Mouse (Mus musculus) embryonic facial prominence, embryonic 14.5 days (tissue): ENCODE data around the gene Crat. TPM values are rescaled to one million over a fixed set of nuclear protein-coding genes. Genes with fewer than 3 reads are reported as not detected.

ENCODE experiments used
- ATAC-seq: fragments of 200-750 bp; cut with Nextera tagmentation; 2 replicates; pipeline ENCODE4 v1.8.0; 2017; ENCODE audit warnings: low read depth, moderate number of reproducible peaks, moderate TSS enrichment
- DNase-seq: peaks from one replicate; pipeline ENCODE4 v3.0.0-alpha.2; 2015; ENCODE audit warnings: low spot score
- H3K27ac ChIP-seq: fragments of 300-500 bp; sonication (generic); replicated peaks from 2 replicates; pipeline ENCODE4 v1.5.1; 2014; ENCODE audit warnings: low read depth, mild to moderate bottlenecking, low read length, moderate library complexity
- H3K27me3 ChIP-seq: fragments of 300-500 bp; sonication (generic); replicated peaks from 2 replicates; pipeline ENCODE4 v1.6.1; 2014; ENCODE audit warnings: low read length; ENCODE audit not compliant: control insufficient read depth, insufficient read depth
- H3K36me3 ChIP-seq: fragments of 300-500 bp; sonication (generic); 2 replicates; pipeline ENCODE4 v1.6.1; 2014; ENCODE audit warnings: low read length, mixed read lengths; ENCODE audit not compliant: control insufficient read depth, insufficient read depth
- H3K4me1 ChIP-seq: fragments of 300-500 bp; sonication (generic); 2 replicates; pipeline ENCODE4 v1.6.1; 2014; ENCODE audit warnings: antibody characterized with exemption, low read length; ENCODE audit not compliant: control insufficient read depth, insufficient read depth
- H3K4me2 ChIP-seq: fragments of 300-500 bp; sonication (generic); 2 replicates; pipeline ENCODE4 v1.6.1; 2014; ENCODE audit warnings: low read depth, mild to moderate bottlenecking, low read length, moderate library complexity, mixed read lengths
- H3K4me3 ChIP-seq: fragments of 300-500 bp; sonication (generic); 2 replicates; pipeline ENCODE4 v1.5.1; 2014; ENCODE audit warnings: low read depth, mild to moderate bottlenecking, low read length
- H3K9ac ChIP-seq: fragments of 300-500 bp; sonication (generic); 2 replicates; pipeline ENCODE4 v1.6.1; 2014; ENCODE audit warnings: low read depth, mild to moderate bottlenecking, low read length, moderate library complexity, mixed read lengths
- H3K9me3 ChIP-seq: fragments of 300-500 bp; sonication (generic); 2 replicates; pipeline ENCODE4 v1.6.1; 2016; ENCODE audit warnings: low read length; ENCODE audit not compliant: control insufficient read depth
- WGBS: fragments of 180-500 bp; shearing (Covaris S2); extraction: QIAGEN DNeasy Blood & Tissue Kit; methylation state at CpG from one replicate; pipeline ENCODE4 v1.1.7; 2014; 5-methylcytosine and 5-hydroxymethylcytosine counted together
- polyA plus RNA-seq: library from polyadenylated mRNA; unstranded; fragments of >200 nt; fragmentation: Nextera tagmentation; extraction: Ambion mirVana; gene quantifications from 2 replicates; pipeline ENCODE4 v1.2.1, GENCODE M21; 2014

Gene Crat
- polyA plus RNA-seq: 43.5 and 46.9 TPM in 2 replicates

DNA sequence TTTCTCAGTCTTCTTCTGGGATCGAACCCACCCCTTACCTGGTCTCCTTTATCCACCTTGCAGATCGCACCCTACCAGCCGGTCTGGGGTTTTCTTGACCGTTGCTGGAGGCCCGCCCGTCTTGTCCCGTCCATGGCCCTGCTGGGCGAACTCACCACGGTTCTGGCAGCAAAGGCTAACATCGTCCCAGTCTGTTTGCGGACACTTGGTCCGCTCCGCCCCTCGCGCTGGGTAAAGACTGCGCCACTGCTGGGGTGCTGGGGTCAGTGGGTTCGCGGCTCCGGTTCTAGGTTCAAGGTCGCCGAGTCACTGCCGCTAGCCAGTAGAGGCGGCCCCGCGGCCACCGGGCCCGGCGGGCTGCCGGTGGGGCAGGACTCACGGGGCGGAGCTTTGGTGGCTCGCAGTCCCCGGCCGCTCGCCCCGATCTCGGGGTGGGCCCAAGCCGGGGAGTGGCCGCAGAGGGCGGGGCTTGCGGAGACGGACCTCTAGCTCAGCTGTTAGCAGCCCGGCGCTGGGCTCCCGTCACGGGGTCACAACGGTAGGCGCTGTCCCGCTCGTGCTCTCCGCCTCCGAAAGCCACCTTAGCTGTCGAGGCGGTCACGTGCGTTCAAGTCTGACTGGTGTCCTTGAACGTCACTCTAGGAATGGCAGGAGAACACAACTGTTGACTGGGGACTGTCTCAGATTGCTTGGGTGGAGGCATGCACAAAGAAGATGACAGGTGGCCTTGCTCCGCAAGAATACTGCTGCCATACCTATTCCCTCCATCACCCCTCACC is at the start of gene Crat:
Gene Crat (minus strand): TSS at position 657 of the 779 bp plus-strand sequence.
- peak; percentile 88 for ATAC-seq

DNA sequence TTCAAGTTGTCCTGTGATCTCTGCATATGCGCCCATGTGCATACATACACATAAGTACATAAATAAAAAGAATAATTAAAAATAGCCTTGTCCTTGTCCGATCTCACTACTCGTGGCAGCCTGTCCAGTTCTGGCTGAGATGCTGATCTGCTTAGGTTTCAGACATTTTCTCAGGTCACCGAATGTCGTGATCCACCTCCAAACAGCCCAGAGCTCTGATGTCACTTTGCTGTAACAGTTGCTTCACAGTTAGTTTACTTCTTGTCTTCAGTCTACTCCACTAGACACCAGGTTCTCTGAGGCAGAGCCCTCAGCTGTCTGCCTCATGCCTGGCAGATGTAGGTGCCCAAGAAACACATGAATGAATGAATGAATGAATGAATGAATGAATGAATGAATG is 48.8 kb upstream of the Crat start:
- Histone ChIP-seq H3K27ac (peak overlapping the region; percentile 68), H3K36me3 (no peaks in the 10 kb centered on the region), H3K4me2 (peak overlapping the region; percentile 52), H3K9ac (peak overlapping the region; percentile 22; the same call in 1 of the 2 replicates), H3K9me3 (no peaks in the 10 kb centered on the region), H3K27me3 (no peaks in the 10 kb centered on the region), H3K4me1 (peaks cover 22% of the 10 kb centered on the region), H3K4me3 (peak overlapping the region; percentile 25)
- ATAC-seq: no peak
- WGBS: 58% methylated on average over 5 of the region's 5 CpGs
- no peak for DNase-seq

More for the DNA sequence above, at the start of gene Crat:
- peaks cover 25% of the 10 kb centered on the region for H3K4me1 ChIP-seq
- H3K9ac ChIP-seq: peak within 1 kb of the TSS; percentile 96
- H3K27ac ChIP-seq: peak within 1 kb of the TSS; percentile 98
- H3K27me3 ChIP-seq: no peaks in the 10 kb centered on the region
- H3K4me2 ChIP-seq: peak within 1 kb of the TSS; percentile 92
- DNase-seq: peak; percentile 92
- no peaks in the 10 kb centered on the region for H3K36me3 ChIP-seq
- H3K9me3 ChIP-seq: no peaks in the 10 kb centered on the region
- peak within 1 kb of the TSS; percentile 92 for H3K4me3 ChIP-seq
- 1% methylated on average over 53 of the region's 58 CpGs for WGBS

DNA sequence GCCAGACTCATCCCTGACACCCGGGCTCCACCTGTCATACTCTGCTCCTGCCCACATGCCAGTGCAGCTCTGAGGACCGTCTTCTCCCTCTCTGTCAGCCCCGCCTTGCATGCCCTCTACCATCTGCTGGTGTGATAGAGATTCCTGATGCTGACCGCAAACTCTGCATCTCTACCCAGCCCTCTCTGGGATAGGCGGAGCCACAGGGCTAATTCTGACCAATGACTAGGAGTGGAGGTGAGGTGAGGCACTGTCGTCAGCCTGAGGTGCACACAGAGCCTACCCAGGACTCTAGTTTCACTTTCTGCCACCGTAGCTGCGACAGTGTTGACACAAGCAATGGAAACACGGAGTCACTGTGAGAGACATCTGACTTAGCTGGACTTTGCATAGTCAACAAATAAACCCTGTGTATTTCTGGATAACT is 48.3 kb upstream of the Crat start:
- Histone ChIP-seq H3K9me3 (no peaks in the 10 kb centered on the region), H3K27ac (peak overlapping the region; percentile 68), H3K4me2 (peak overlapping the region; percentile 52), H3K36me3 (0 out of 2 replicates have a peak, but pooled peaks cover 4% of the 10 kb centered on the region), H3K4me3 (peak overlapping the region; percentile 25), H3K9ac (peak overlapping the region; percentile 22), H3K27me3 (no peaks in the 10 kb centered on the region), H3K4me1 (peaks cover 18% of the 10 kb centered on the region)
- peak; percentile 91 for ATAC-seq
- WGBS: 2% methylated on average over 9 of the region's 9 CpGs
- DNase-seq: peak; percentile 89

DNA sequence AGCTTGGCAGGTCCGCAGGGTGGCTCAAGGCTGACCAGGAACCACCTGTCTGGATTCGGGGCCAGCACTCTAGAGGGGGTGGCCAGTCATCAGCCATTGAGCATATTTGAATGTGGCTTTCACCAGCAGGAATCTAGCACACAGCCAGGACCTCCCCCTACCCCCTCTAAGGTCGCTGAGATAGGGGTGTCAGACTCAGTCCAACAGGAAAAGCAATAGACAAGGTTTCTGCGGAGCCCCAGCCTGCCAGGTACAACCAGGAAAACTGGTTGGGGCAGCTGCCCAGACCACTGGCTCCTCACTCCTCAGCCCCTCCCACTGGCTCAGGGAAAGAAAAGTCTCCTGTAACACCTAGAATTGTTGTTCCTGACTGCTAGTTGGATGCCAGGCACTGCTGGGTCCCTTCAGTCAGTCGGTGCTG is 47.7 kb upstream of the Crat start:
- Histone ChIP-seq H3K4me1 (peaks cover 17% of the 10 kb centered on the region), H3K9ac (peak overlapping the region; percentile 22), H3K36me3 (0 out of 2 replicates have a peak, but pooled peaks cover 5% of the 10 kb centered on the region), H3K27ac (peak overlapping the region; percentile 68), H3K4me3 (no peak overlapping the region), H3K9me3 (no peaks in the 10 kb centered on the region), H3K27me3 (no peaks in the 10 kb centered on the region), H3K4me2 (peak overlapping the region; percentile 52)
- DNase-seq (peak; percentile 82), ATAC-seq (peak; percentile 72)
- whole genome bisulfite sequencing: 20% methylated on average over 5 of the region's 5 CpGs

DNA sequence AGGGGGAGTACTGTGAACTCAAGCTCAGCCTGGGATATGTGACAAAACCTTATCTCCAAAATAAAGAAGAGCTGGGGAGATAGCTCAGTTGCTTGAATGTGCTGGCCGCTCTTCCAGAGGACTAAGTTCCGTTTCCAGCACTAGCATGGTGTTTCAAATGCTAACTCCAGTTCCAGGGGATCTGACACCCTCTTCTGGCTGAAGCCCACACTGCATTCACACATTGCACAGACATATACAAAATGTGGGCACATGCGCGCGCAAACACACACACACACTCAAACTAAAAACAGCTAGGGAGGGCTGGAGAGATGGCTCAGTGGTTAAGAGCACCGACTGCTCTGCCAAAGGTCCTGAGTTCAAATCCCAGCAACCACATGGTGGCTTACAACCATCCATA is 43.6 kb upstream of the Crat start:
- Histone ChIP-seq H3K27ac (no peak overlapping the region), H3K4me2 (no peak overlapping the region), H3K4me3 (no peak overlapping the region), H3K4me1 (peaks cover 12% of the 10 kb centered on the region), H3K9me3 (no peaks in the 10 kb centered on the region), H3K9ac (no peak overlapping the region), H3K36me3 (0 out of 2 replicates have a peak, but pooled peaks cover 5% of the 10 kb centered on the region), H3K27me3 (no peaks in the 10 kb centered on the region)
- DNase-seq (no peak), ATAC-seq (no peak)
- WGBS: 92% methylated on average over 6 of the region's 6 CpGs

DNA sequence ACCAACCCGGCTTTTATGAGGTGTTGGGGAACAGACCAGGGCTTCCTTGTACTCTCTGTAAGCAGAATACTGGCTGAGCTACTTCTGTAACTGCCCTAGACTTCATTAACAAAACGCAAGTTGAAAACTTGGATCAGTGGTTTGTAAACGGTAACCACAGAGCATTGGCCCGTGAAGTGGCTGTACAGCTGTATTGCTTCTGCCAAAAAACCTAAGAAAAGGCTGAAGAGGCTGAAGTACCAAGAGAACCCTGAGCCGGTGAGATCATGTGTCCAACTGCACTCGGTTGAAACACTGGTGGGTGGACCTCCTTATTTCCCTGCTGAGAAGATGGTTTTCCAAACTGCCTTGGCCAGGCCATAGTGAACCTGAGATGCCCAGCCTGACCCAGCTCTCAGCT is 42.7 kb upstream of the Crat start:
- Histone ChIP-seq H3K27me3 (no peaks in the 10 kb centered on the region), H3K9me3 (no peaks in the 10 kb centered on the region), H3K9ac (no peak overlapping the region), H3K4me1 (peaks cover 5% of the 10 kb centered on the region), H3K4me3 (no peak overlapping the region), H3K4me2 (no peak overlapping the region), H3K36me3 (peaks cover 12% of the 10 kb centered on the region; the same call in 1 of the 2 replicates), H3K27ac (peak overlapping the region; percentile 33)
- no peak for DNase-seq
- no peak for ATAC-seq
- 76% methylated on average over 6 of the region's 6 CpGs for WGBS

DNA sequence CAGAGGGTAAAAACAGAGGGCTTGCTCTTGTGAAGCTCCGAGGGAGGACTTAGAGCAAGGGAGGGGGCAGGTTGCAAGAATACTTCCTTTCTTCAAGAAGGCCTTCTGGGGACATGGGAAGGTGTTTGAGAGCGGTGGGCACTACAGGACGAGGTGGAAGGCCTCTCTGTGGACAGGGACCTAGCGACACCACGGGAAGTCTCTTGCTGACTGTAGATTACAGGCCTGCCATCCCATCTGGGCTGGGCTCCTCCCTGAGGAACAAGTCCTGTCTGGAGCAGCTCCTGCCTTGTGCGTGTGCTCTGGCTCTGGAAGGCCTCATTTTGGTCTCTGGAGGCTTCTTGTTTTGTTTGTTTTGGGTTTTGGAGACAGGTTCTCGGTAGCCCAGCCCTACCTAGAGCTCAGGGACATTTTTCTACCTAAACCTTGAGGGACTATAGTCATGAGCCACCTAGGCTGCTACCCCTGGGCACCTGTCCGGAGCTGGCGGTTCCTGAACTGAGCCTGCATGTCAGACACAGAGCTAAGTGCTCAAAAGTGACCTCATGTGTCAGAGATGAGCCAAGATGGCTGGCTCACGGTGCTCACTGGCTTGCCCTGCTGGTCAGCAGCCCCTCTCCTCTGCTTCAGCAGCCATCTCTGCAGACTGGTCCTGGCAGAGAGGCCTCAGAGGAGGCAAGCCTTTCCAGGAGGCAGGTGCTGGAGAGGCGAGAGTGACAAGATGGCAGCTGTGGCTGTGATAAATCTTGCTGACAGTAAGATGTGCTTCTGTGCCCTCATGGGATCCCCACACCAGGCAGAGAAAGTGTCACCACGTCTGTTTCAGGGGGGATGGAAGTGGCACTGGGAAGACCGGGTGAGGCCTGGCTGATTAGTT is 40.7 kb upstream of the Crat start:
- H3K9ac ChIP-seq: no peak overlapping the region
- DNase-seq (no peak), ATAC-seq (no peak)
- no peak overlapping the region for H3K27ac ChIP-seq
- H3K36me3 ChIP-seq: peaks cover 17% of the 10 kb centered on the region
- H3K4me1 ChIP-seq: no peaks in the 10 kb centered on the region
- no peak overlapping the region for H3K4me2 ChIP-seq
- H3K27me3 ChIP-seq: no peaks in the 10 kb centered on the region
- H3K4me3 ChIP-seq: no peak overlapping the region
- WGBS: 64% methylated on average over 13 of the region's 13 CpGs
- H3K9me3 ChIP-seq: no peaks in the 10 kb centered on the region

DNA sequence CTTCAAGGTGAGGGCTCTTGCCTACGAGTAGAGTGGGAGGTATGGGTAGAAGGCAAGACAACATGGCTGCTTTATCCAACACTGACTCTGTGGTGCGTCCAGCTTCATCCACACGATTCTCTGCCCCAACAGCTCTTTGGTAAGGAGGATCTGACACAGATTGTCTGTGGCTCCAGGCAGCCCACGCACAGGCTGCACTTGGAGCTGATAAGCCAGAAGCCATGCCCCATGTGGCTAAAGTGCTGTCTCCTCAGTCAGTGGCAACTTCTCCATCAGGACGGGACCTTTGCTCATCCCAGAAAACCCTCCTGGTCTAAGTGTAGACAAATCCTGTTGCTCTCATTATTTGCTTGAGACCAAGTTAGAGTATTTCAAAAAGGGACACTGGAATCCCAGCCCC is 39.0 kb upstream of the Crat start:
- Histone ChIP-seq H3K27me3 (no peaks in the 10 kb centered on the region), H3K36me3 (peaks cover 29% of the 10 kb centered on the region), H3K9ac (no peak overlapping the region), H3K4me3 (no peak overlapping the region), H3K27ac (no peak overlapping the region), H3K4me1 (no peaks in the 10 kb centered on the region), H3K9me3 (peaks cover 10% of the 10 kb centered on the region), H3K4me2 (no peak overlapping the region)
- 81% methylated on average over 5 of the region's 5 CpGs for WGBS
- DNase-seq (no peak), ATAC-seq (no peak)
